Mouse (Mus musculus) midbrain, embryonic 14.5 days (tissue): ENCODE measurements around the gene 1700113H08Rik. TPM values are rescaled to one million over a fixed set of nuclear protein-coding genes. Genes with fewer than 3 reads are reported as not detected.

Source experiments
- ATAC-seq: fragments of 200-750 bp; cut with Nextera tagmentation; 2 replicates; pipeline ENCODE4 v1.8.0; 2017; ENCODE audit warnings: moderate number of reproducible peaks, moderate library complexity; ENCODE audit not compliant: low FRiP score, low TSS enrichment
- DNase-seq: peaks from one replicate; pipeline ENCODE4 v3.0.0-alpha.2; 2015
- H3K27ac ChIP-seq: fragments of 300-500 bp; sonication (generic); replicated peaks from 2 replicates; pipeline ENCODE4 v1.5.1; 2014; ENCODE audit warnings: mild to moderate bottlenecking, low read depth, low read length, moderate library complexity
- H3K27me3 ChIP-seq: fragments of 300-500 bp; sonication (generic); 2 replicates; pipeline ENCODE4 v1.6.1; 2014; ENCODE audit warnings: low read length, control low read depth, mixed read lengths; ENCODE audit not compliant: control insufficient read depth, insufficient read depth
- H3K36me3 ChIP-seq: fragments of 300-500 bp; sonication (generic); 2 replicates; pipeline ENCODE4 v1.6.1; 2014; ENCODE audit warnings: low read length, control low read depth; ENCODE audit not compliant: control insufficient read depth, insufficient read depth
- H3K4me1 ChIP-seq: fragments of 300-500 bp; sonication (generic); 2 replicates; pipeline ENCODE4 v1.6.1; 2014; ENCODE audit warnings: mild to moderate bottlenecking, antibody characterized with exemption, low read length, control low read depth; ENCODE audit not compliant: control insufficient read depth, insufficient read depth
- H3K4me2 ChIP-seq: fragments of 300-500 bp; sonication (generic); 2 replicates; pipeline ENCODE4 v1.6.1; 2014; ENCODE audit warnings: mild to moderate bottlenecking, low read length, moderate library complexity
- H3K4me3 ChIP-seq: fragments of 300-500 bp; sonication (generic); replicated peaks from 2 replicates; pipeline ENCODE4 v1.5.1; 2014; ENCODE audit warnings: low read depth, low read length
- H3K9ac ChIP-seq: fragments of 300-500 bp; sonication (generic); replicated peaks from 2 replicates; pipeline ENCODE4 v1.6.1; 2014; ENCODE audit warnings: mild to moderate bottlenecking, low read length, moderate library complexity
- H3K9me3 ChIP-seq: fragments of 300-500 bp; sonication (generic); 2 replicates; pipeline ENCODE4 v1.6.1; 2016; ENCODE audit warnings: low read length, control low read depth, mixed read lengths; ENCODE audit not compliant: control insufficient read depth
- WGBS: fragments of 180-500 bp; shearing (Covaris S2); extraction: QIAGEN DNeasy Blood & Tissue Kit; methylation state at CpG from one replicate; pipeline ENCODE4 v1.1.7; 2014; 5-methylcytosine and 5-hydroxymethylcytosine counted together
- polyA plus RNA-seq: library from polyadenylated mRNA; unstranded; fragments of >200 nt; fragmentation: Nextera tagmentation; extraction: Ambion mirVana; gene quantifications from 2 replicates; pipeline ENCODE4 v1.2.1, GENCODE M21; 2014

1700113H08Rik gene
- polyA plus RNA-seq, 1 experiment from 2014 or later: 0.37 TPM

GRCm38 (mm10) chr10:87098722-87099121, 40.9 kb downstream of the 1700113H08Rik start:
- no peaks in the 10 kb centered on the region for H3K9me3 ChIP-seq
- H3K9ac ChIP-seq: no peak overlapping the region
- H3K27ac ChIP-seq: no peak overlapping the region
- no peak overlapping the region for H3K4me2 ChIP-seq
- no peaks in the 10 kb centered on the region for H3K36me3 ChIP-seq
- DNase-seq: no peak
- ATAC-seq: no peak
- H3K4me3 ChIP-seq: no peak overlapping the region
- WGBS: 60% methylated on average over 6 of the region's 6 CpGs
- peaks cover 18% of the 10 kb centered on the region for H3K4me1 ChIP-seq
- no peaks in the 10 kb centered on the region for H3K27me3 ChIP-seq

- H3K4me1 ChIP-seq: peaks cover 18% of the 10 kb centered on the region
- no peak overlapping the region for H3K27ac ChIP-seq
- H3K27me3 ChIP-seq: no peaks in the 10 kb centered on the region
- H3K9ac ChIP-seq: no peak overlapping the region
- ATAC-seq (no peak), DNase-seq (peak; percentile 13)
- H3K36me3 ChIP-seq: no peaks in the 10 kb centered on the region
- no peak overlapping the region for H3K4me2 ChIP-seq
- no peaks in the 10 kb centered on the region for H3K9me3 ChIP-seq
- WGBS: 32% methylated on average over 4 of the region's 4 CpGs
- no peak overlapping the region for H3K4me3 ChIP-seq
These were observed 42.8 kb downstream of the 1700113H08Rik start for GRCm38 (mm10) chr10:87100668-87101067.

- peak; percentile 44 for DNase-seq
- Histone ChIP-seq H3K9me3 (no peaks in the 10 kb centered on the region), H3K27ac (no peak overlapping the region), H3K9ac (no peak overlapping the region), H3K36me3 (no peaks in the 10 kb centered on the region), H3K4me3 (no peak overlapping the region), H3K27me3 (no peaks in the 10 kb centered on the region), H3K4me1 (peaks cover 18% of the 10 kb centered on the region), H3K4me2 (no peak overlapping the region; the same call in 1 of the 2 replicates)
- 0 out of 2 replicates have a peak, but pooled peaks have one; percentile 48 for ATAC-seq
- WGBS: 8% methylated on average over 9 of the region's 9 CpGs
These were observed 43.6 kb downstream of the 1700113H08Rik start for GRCm38 (mm10) chr10:87101265-87101950.

GRCm38 (mm10) chr10:87101951-87102320, 44.1 kb downstream of the 1700113H08Rik start:
- no peak overlapping the region; the same call in 1 of the 2 replicates for H3K4me2 ChIP-seq
- H3K36me3 ChIP-seq: no peaks in the 10 kb centered on the region
- DNase-seq (peak; percentile 27), ATAC-seq (no peak)
- no peak overlapping the region for H3K27ac ChIP-seq
- no peaks in the 10 kb centered on the region for H3K27me3 ChIP-seq
- no peaks in the 10 kb centered on the region for H3K9me3 ChIP-seq
- no peak overlapping the region for H3K9ac ChIP-seq
- peaks cover 18% of the 10 kb centered on the region for H3K4me1 ChIP-seq
- H3K4me3 ChIP-seq: no peak overlapping the region
- WGBS: 3% methylated on average over 3 of the region's 3 CpGs

GRCm38 (mm10) chr10:87102455-87102854, 44.6 kb downstream of the 1700113H08Rik start:
- H3K36me3 ChIP-seq: no peaks in the 10 kb centered on the region
- H3K9me3 ChIP-seq: no peaks in the 10 kb centered on the region
- H3K4me3 ChIP-seq: no peak overlapping the region
- peak overlapping the region; percentile 7; the same call in 1 of the 2 replicates for H3K4me2 ChIP-seq
- H3K27me3 ChIP-seq: no peaks in the 10 kb centered on the region
- no peak overlapping the region for H3K27ac ChIP-seq
- DNase-seq (peak; percentile 53), ATAC-seq (no peak)
- no peak overlapping the region for H3K9ac ChIP-seq
- peaks cover 18% of the 10 kb centered on the region for H3K4me1 ChIP-seq
- WGBS: 8% methylated on average over 13 of the region's 13 CpGs

GRCm38 (mm10) chr10:87103286-87103685, 45.4 kb downstream of the 1700113H08Rik start:
- Histone ChIP-seq H3K27me3 (no peaks in the 10 kb centered on the region), H3K4me3 (no peak overlapping the region), H3K4me2 (no peak overlapping the region), H3K9me3 (no peaks in the 10 kb centered on the region), H3K4me1 (peaks cover 18% of the 10 kb centered on the region), H3K9ac (no peak overlapping the region), H3K27ac (no peak overlapping the region), H3K36me3 (no peaks in the 10 kb centered on the region)
- 46% methylated on average over 8 of the region's 8 CpGs for WGBS
- DNase-seq: no peak
- no peak for ATAC-seq

GRCm38 (mm10) chr10:87107565-87108297, 49.9 kb downstream of the 1700113H08Rik start:
- Histone ChIP-seq H3K27me3 (no peaks in the 10 kb centered on the region), H3K27ac (no peak overlapping the region), H3K36me3 (no peaks in the 10 kb centered on the region), H3K9ac (no peak overlapping the region), H3K4me2 (no peak overlapping the region), H3K4me1 (no peaks in the 10 kb centered on the region), H3K9me3 (no peaks in the 10 kb centered on the region), H3K4me3 (no peak overlapping the region)
- WGBS: 69% methylated on average over 9 of the region's 9 CpGs
- DNase-seq (peak; percentile 32), ATAC-seq (no peak)

- ATAC-seq (no peak), DNase-seq (no peak)
- WGBS: 94% methylated on average over 6 of the region's 6 CpGs
- no peak overlapping the region for H3K27ac ChIP-seq
- no peak overlapping the region for H3K9ac ChIP-seq
- no peaks in the 10 kb centered on the region for H3K4me1 ChIP-seq
- H3K36me3 ChIP-seq: no peaks in the 10 kb centered on the region
- H3K9me3 ChIP-seq: no peaks in the 10 kb centered on the region
- H3K27me3 ChIP-seq: no peaks in the 10 kb centered on the region
- H3K4me2 ChIP-seq: no peak overlapping the region
- no peak overlapping the region for H3K4me3 ChIP-seq
These were observed 50.5 kb downstream of the 1700113H08Rik start for GRCm38 (mm10) chr10:87108333-87108732.
